Mouse (Mus musculus) small intestine, adult 2 months (tissue): Measurements from ENCODE around the gene RPS10-NUDT3.

Experiments used
- CTCF ChIP-seq: fragments of 200-500 bp; IDR thresholded peaks from 2 replicates; pipeline ENCODE4 v1.5.1; 2012; ENCODE audit warnings: low read depth, mild to moderate bottlenecking, control low read depth, inconsistent platforms, low read length, moderate library complexity, mixed read lengths; ENCODE audit not compliant: insufficient replicate concordance, insufficient read length; ENCODE audit errors: extremely low read depth
- POLR2A ChIP-seq: fragments of 200-500 bp; IDR thresholded peaks from 2 replicates; pipeline ENCODE4 v1.6.1; 2012; ENCODE audit warnings: low read depth, mild to moderate bottlenecking, control low read depth, inconsistent platforms, low read length, moderate library complexity

DNA sequence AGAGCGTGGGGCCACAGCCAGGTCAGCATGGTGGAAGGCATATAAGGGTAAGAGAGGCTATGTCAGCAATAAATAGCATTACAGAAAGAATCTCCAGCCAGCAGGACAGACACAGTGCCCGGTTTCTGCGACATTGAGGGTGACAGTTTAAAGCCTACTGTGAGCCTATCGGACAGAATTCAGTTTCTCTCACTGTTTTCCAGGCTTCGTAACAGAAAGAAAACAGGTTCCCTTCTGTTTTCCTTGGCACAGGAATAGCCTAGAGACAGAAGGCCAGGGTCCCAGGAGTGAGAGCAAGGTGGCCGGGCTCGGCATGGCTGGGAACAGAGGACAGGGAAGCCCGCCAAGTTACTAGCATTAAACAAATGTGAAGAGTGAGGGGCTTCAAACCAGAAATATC is 55.2 kb downstream of the RPS10-NUDT3 start:
- TF ChIP-seq CTCF (no peak), POLR2A (no peak)
